Mouse (Mus musculus) C2C12 (cell line): ENCODE results near the gene Skap1.

ENCODE experiments used
- CEBPB ChIP-seq: IDR thresholded peaks from one replicate; pipeline ENCODE4 v1.6.1; 2011; ENCODE audit warnings: low read depth, mild to moderate bottlenecking, control low read depth, moderate library complexity
- CTCF ChIP-seq: IDR thresholded peaks from one replicate; pipeline ENCODE4 v1.5.1; 2011; ENCODE audit not compliant: control insufficient read depth, insufficient read depth, insufficient read length
- FOSL1 ChIP-seq: IDR thresholded peaks from one replicate; pipeline ENCODE4 v1.8.0; 2011; ENCODE audit warnings: mild to moderate bottlenecking, low read length; ENCODE audit not compliant: poor library complexity, insufficient read depth, severe bottlenecking
- MAX ChIP-seq: IDR thresholded peaks from one replicate; pipeline ENCODE4 v1.6.1; 2011; ENCODE audit warnings: mild to moderate bottlenecking, control low read depth
- MYOG ChIP-seq: IDR thresholded peaks from one replicate; pipeline ENCODE4 v1.6.1; 2011; ENCODE audit not compliant: control insufficient read depth, insufficient read length; ENCODE audit errors: extremely low read depth
- USF1 ChIP-seq: IDR thresholded peaks from one replicate; pipeline ENCODE4 v1.6.1; 2011; ENCODE audit warnings: low read depth, mild to moderate bottlenecking, control low read depth, moderate library complexity

DNA sequence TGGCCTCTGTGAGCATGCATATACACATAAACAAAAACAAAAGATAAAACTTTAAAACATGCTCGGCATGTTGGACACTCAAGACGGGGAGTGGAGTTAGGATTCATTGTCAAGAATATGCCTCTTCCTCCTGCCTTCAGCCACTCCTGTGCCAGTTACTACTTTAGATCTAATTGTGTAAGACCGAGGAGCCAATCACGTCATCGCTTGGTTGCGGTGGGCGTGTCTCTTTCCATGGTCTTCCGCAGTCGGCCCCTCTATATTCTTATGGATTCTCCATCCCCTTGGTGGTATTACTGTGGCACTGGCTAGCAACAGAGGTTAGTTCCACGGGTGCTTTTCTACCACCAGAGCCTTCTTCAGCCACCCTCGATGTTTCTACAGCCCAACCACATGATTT, 148.2 kb downstream of the Skap1 start:
- no peak for TF ChIP-seq CEBPB
- TF ChIP-seq CTCF: no peak
- no peak for TF ChIP-seq USF1
- no peak for TF ChIP-seq MAX
- no peak for TF ChIP-seq FOSL1
- no peak for TF ChIP-seq MYOG
